Mouse (Mus musculus) ovary, postnatal 10 days (tissue): ENCODE data around the gene Treml1.

Source experiments
- DNase-seq: peaks from one replicate; pipeline ENCODE4 v3.0.0; 2022; ENCODE audit warnings: low spot score

The Treml1 gene

DNA sequence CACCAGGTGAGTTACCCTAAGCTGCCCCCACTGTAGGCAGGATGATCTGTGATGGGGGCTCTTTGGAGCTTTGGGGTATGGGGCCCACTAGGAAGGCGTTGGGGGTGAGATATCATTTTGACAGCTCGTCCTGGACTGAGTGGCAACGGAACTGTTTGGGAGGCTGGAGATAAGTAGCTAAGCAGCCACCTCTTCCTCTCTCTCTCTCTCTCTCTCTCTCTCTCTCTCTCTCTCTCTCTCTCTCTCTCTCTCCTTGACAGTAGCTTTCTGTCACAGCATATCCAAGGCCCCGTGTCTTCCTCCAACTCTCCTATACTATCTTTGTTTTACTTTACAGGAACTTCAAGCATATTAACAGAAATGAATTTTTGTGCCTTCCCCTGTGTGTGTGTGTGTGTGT lies 746 bp downstream of the Treml1 start:
- no peak for DNase-seq

DNA sequence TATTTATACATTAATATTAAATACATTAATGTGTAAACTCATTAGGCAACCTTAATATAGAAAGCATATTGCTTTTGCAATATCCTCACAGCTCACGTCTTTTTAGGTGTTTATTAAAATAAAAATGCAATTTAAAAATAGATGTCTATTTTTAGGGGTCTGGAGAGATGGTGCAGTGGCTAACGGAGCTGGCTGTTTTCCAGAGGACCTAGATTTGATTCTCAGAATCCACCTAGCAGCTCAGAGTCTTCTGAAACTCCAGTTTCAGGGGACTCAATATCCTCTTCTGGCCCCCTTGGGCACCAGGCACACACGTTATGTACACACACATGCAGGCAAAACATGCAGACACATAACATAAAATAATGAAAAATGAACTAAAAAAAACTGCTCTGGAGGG lies 2.6 kb downstream of the Treml1 start:
- DNase-seq = no peak

DNA sequence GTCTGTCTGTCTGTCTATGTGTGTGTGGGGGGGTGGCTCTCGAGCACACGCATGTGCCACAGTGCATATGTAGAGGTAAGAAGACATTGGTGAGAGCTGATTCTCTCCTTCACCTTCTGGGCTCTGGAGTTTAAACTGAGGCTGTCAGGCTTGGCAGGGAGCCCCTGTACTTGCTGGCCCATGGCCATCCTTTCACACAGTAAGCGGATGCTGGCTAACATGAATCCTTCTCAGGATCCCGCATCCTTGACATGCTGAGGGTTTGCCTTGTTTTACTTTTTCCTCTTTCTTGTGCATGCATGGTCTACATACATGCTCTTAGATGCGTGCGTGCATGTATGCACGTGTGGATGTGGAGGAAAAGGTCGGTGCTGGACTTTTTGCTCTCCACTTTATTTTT lies 3.2 kb downstream of the Treml1 start:
- no peak for DNase-seq

DNA sequence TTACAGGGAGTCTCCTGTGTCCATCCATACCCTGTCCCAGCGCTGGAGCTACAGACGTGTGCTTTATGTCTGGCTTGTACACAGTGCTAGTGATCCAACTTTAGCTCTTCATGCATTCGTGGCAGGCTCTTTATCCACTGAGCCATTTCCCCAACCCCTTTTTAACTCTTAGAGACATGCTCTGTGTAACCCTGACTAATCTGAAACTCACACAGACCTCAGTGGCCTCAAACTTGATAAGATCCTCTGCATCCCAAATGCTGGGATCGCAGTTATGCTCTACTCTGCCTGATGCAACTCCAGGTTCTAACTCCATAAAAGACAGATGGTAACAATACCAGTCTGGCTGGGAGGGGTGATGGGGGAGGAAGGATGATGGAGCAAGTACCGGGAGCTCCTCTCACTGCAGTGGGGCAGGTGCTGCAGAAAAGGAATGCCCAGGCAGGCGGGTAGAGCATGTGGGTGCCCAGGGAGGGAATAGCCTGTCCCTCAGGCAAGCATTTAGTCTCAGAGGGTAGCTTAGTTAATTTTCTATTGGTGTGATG lies 3.8 kb downstream of the Treml1 start:
- no peak for DNase-seq

DNA sequence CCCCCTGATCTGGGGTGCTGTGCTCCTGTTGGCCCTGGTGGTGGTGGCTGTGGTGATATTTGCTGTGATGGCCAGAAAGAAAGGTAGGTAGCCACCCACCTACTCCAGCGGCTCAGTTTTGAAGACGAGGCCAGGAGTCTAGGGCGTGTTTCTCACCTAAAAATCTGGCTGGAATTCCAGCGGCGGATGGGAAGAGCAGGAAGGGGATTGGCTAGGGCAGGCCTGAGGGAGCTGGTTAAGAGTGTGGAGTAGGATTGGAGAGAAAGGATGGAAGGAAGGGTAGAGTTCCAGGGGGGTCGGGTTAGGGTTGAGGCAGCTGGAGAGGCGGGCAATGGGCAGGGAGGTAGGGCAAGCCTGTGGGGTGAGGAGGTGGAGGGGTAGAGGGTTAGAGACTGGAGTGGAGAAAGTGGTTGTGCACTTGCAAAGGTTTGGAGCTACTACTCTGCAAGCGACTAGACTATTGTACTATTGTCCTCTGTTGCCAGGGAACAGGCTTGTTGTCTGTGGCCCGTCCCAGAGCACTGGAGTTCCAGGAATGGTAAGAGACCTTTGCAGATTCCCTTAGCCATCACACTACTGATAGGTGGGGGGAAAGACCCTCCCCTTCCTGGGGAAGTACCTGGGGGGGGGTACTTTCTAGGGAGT lies 5.9 kb downstream of the Treml1 start:
- DNase-seq = no peak

DNA sequence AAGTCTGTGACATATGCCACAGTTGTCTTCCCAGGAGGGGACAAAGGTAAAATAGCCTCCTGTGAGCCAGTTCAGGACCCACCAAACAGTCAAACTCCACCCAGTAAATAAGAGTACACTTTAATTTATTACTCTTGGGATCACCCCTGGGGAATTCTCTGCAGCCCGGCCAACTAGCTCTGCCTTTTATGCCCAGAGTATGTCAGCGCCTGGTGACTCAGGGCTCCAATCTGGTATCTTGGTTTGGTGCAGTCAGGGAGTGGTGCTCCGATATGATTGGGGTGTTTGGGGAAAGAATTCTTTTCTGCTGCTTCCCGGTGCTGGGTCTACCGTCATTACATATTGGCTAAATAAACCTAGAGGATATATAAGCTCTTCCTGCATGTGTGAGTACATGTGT lies 7.1 kb downstream of the Treml1 start:
- DNase-seq = no peak

DNA sequence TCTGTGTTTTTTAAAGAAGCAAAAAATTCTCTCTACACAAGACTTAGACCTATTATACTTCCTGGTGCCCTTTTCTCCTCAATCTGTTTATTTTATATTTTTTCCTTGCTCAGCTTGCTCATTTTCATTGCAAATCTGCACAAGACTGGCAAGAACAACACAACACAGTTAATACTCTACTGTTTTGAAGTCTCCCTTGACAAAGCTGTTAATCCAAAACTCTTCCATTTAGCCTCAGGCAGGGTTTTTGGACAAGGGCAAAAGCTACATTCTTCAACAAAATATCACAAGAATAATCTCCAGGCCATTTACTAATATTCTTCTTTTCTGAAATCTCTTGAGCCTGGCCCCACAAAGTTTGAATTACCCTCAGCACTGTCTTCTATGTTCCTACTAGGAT lies 11.9 kb downstream of the Treml1 start:
- no peak for DNase-seq

DNA sequence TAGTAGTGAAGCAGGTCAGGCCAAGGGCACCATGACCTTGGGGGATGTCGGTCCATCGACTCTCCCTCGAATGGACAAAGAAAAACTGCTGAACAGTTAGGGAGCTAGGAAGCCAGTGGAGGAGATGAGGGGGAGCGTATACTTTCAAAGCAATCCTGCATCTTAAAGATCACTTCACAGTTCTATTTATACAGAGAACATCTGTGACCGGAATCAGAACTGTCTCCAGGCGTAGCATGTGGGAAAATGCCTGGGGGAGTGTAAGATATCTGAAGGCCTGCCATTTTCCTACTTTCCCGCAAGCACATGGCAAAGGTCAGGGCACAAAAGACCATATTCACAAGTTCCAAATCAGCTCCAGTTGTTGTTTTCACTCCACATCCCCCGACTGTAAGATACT lies 13.3 kb downstream of the Treml1 start:
- DNase-seq = no peak

DNA sequence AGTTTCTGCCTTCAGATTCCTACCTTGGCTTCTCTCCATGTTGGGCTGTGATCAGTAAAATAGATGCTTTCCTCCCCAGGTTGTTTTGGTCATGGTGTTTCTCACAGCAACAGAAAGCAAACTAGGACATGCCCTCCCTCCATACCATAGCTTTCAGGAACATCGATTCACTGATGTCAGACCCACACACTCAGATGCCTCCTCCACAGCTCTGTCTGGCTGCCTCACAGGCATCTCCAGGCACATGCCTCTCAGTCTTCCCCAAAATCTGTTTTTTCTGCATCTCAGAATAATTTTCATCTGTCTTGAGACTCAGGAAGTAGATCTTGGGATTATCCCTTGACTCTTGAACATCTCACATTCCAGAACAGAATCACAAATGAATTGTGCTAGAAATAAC lies 16.4 kb downstream of the Treml1 start:
- DNase-seq = no peak

DNA sequence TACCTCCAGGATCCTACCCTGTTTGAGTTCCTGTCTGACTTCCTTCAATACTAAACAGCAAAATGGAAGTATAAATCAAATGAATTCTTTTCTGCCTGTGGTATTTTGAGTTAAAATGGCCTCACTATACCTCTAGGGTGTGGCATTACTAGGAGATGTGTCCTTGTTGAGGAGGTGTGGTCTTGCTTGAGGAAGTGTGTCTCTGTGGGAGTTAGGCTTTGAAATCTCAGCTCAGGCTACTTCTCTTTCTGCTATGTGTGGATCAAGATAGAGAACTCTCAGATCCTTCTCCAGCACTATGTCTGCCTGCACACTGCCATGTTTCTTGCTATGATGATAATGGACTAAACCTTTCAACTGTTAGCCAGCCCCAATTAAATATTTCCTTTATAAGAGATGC lies 19.3 kb downstream of the Treml1 start:
- no peak for DNase-seq

DNA sequence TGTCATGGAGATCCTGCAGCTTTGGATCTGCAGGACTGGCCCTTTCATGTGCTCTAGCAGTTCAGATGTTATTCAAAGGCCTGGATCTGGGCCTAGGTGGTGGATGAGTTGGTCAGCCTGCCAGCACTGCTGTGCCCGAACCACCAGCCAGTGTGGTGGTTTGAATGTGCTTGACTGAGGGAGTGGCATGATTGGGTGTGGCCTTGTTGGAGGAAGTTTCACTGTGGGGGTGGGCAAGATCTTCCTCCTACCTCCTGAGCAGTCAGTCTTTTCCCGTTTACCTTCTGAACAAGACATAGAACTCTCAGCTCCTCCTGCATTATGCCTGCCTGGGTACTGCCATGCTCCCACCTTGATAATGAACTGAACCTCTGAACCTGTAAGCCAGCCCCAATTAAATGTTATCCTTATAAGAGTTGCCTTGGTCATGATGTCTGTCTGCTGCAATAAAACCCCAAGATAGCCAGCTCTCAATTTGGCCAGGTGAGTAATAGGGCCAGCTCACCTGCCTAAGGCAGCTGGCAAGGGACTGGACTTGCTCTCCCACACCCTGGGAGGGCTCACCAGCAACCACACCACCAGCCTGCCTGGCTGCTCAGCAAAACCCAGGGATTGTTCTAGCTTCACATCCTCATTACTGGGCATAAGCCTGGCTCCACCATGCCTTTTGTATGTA lies 26.2 kb downstream of the Treml1 start:
- no peak for DNase-seq

DNA sequence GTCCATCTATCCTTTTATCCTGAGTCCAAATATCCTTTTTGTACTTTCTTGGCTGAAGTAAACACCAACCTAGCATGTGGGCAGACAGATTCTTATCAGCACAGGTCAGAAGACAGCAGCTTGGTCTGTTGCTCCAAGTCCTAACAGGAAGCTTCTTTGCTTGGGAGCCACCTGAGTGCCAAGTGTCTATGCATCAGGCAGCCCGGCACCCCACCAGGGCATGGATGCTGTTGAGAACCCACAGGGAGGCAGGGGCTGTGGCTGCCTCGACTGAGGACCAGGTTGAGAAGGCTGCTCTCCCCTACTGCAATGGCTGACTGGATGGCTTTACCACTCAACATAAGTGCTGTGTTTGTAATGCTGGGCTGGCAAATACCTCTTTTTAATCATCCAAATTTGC lies 28.9 kb downstream of the Treml1 start:
- no peak for DNase-seq

DNA sequence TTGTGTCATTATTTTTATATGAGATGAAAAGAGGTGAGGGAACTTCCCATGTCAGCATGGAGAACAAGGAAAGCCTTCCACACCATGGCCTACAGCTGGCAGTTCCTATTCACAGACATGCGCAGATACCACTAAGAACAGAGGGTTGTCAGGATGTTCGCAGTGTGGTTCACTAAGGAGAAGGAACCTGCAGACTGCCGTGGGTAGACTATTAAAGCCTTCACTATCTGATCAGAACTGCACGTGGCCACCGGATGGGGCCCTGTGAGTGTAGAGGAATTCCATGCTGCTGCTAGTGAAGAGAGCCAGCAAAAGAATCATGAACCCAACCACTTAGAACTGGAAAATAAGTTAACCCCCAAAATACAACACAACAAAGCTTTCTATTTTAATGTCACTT lies 29.7 kb downstream of the Treml1 start:
- no peak for DNase-seq

DNA sequence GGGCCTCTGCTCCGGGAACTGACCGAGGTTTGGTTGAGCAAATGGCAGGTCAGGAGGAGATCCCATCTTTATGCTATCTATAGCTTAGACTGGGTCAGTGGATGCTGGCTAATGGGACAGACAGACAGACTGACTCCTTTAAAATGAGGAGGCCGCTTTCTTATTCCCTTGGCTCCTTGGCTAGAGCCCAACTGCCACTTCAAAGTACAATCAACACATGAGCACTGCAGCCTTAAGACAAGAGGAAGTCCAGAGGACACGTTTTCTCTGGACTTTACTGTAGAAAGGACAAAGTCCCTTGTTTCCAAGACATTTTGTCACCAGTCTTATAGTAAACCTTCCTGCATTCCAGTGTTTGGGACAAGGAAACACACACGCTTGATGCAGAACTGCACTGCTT lies 31.7 kb downstream of the Treml1 start:
- DNase-seq = no peak

DNA sequence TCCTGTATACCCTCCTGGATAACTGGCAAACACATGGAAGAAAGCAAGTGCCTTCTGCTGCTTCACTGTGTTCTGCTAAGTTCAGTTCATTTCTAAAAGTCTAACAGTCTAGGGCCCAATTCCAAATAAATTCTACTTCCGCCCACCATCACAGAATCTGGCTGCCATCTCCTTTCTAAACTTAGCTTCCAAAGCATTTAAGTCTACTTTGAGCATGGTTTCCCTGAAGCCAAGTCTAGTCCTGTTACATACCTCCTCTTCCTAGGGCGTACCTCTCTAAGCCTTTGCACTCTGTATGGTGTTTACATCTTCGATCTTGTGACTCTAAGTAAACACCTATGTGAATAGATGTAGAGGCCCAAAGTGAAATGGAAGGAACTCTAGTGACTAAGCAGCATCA lies 32.9 kb downstream of the Treml1 start:
- DNase-seq = no peak

DNA sequence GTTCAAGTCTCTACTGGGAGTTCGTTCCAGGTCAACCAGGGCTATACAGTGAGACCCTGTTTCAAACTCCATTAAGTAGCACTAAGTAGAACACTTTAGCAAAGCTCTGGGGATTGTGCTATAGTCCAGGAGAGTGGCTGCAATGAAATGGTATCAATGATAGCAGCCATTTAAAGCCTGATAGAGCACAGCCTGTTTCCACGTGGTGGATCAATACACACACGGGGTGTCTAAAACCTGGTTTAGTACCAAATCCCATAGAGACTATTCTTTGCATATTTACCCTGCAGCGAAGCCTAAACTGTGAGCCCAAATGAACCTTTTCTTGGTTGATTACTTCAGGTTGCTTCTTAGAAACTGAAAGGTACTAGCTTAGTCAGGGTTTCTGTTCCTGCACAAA lies 42.0 kb downstream of the Treml1 start:
- DNase-seq = no peak

DNA sequence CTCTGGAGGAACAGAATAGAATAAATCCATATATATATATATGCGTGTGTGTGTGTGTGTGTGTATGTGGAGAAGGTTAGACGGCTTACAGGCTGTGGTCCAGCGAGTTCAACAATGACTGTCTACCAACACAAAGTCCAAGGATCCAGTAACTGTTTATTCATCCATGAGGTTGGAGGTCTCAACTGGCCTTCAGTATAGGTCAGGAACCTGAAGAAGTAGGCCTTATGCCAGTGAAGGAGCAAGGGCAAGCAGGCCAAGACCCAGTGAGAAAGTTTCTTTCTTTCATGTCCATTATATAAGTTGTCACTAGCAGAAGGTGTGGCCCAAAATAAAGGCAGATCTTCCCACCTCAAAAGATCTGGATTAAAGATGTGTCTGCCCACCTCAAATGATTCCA lies 43.0 kb downstream of the Treml1 start:
- no peak for DNase-seq

DNA sequence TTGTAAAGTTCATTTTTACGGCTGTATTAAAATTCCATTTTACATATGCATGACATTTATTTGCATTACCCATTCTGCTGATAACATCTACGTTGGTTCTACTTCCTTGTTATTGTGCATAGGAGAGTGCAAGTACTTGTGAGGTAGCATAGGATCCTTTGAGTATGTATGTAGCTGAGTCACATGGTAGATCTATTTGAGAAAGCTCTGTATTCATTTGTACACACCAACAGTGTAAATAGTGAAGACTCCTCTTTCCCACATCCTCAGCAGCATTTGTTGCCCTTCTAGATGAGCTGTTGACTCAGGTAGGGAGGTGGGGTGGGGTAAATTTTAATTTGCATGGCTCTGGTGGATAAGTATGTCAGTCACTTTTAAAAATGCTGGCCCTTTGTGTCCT lies 44.1 kb downstream of the Treml1 start:
- no peak for DNase-seq

DNA sequence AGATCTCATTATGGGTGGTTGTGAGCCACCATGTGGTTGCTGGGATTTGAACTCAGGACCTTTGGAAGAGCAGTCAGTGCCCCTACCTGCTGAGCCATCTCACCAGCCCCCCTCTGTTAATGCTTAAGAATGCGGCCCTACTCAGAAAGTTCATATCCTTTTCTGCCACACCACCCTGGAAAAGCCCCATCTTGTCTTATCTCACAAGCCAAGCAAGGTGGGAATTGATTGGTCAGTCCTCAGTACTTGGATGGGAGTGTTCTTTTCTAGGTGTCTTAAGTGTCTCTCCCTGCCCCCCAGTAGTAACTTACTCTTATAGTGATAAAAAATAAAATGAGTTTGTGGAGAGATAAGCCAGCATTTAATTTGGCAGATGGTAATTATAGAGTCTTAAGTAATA lies 45.0 kb downstream of the Treml1 start:
- DNase-seq = no peak

DNA sequence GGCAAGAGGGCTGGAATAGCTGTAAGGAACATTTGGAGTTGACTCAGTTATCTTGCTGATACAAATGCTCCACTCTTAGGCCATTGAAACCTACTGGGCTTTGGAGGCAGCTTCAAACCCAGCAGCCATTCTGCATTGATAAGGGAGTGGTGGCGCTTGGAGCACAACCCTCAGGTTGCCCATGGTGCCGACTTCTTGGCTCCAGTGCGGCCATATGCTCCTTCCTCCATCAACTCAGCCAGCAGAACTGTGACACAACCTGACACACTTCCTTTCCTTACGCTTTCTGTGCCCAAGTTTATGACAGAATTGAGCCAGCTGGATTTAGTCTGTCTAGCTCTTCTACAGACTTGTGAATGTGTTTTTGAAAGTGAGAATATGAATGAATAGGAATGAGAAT lies 47.4 kb downstream of the Treml1 start:
- DNase-seq = no peak

DNA sequence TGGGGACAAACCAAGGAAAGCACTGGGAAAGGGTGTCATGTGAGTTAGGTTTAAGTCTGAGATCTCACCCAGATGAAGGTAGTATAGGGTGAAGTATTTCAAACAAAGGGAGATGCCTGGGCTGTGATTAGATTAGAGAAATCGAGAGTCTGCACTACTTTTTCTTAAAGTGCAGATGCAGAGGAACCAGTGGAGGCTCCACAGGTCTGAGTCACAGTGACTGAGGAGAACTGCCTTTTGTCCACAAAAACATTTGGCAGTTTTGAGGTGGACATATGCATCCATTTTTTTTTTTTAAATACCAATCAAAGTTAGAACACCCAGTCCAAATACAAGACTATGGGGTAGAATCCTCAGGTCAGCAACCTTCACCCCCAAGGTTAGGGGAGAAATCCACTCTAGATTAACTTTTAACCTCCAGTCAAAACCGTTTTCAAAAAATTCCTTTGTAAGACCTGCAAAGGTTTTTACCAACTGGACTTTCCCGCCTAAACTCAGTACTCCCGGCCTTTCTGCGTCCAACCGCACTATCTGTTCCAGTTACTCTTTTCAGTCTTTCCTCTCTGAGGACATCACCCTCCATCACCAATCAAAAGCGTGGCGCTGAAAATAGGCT lies 48.3 kb downstream of the Treml1 start:
- no peak for DNase-seq

DNA sequence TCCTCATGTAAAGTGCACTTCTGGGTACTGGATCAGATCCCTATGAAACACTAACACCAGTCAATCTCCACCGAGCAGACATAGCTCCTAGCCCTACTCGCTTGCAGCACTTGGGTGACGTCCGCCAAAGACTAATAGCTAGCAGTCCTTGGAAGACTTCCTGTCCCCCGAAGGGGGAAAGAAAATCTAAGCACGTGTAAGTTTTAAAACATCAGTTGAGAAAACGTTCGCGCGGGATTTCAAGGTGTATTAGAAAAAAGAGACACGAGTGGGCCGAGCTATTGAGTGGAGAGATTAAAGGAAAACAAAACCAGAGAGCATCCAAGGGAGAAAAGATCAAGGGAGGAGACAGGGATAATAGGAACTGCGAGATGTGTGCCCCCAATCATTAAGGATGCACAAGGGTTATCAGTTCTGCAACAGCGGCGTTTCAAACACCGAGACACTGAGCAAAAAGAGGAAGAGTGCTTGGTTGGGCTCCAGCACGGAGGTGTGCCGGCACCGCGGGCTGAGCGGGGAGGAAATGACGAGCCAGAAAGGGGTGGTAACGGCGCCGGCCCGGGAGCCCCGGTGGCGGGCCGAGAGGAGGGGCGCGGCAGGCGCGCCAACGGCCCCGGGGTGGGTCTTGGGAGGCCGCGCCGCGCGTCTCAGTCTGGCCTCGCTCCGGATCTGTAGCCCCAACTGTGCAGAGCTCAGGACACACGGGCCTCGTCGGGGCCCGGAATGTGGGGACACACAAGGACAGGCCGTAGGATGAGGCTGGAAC lies 49.0 kb downstream of the Treml1 start:
- peak; percentile 34 for DNase-seq
